Mouse (Mus musculus): ENCODE results near the gene Gm11077. TPM values are rescaled to one million over a fixed set of nuclear protein-coding genes. Genes with fewer than 3 reads are reported as not detected.

The Gm11077 gene
- polyA plus RNA-seq, 1 experiment = not detected

- Histone ChIP-seq H3K27me3 (replicated peaks) (peaks cover 2% of the 10 kb centered on the region), H3K4me1 (peaks cover 17% of the 10 kb centered on the region), H3K36me3 (replicated peaks; ENCODE audit: low read length) (no peaks in the 10 kb centered on the region), H3K4me3 (replicated peaks) (no peak overlapping the region), H3K9me3 (peaks cover 37% of the 10 kb centered on the region)
- TF ChIP-seq FLI1 (IDR thresholded peaks at IDR 0.05; ENCODE audit: low read length) (no peak), GATA1 (IDR thresholded peaks at IDR 0.05; ENCODE audit: borderline replicate concordance, low read length) (no peak)
These were observed 24.0 kb upstream of the Gm11077 start for GRCm38 (mm10) chr6:140705132-140705531.

GRCm38 (mm10) chr6:140706056-140706455 lies 23.0 kb upstream of the Gm11077 start:
- peaks cover 32% of the 10 kb centered on the region for H3K9me3 ChIP-seq
- no peaks in the 10 kb centered on the region for H3K36me3 ChIP-seq (replicated peaks; ENCODE audit: low read length)
- peaks cover 2% of the 10 kb centered on the region for H3K27me3 ChIP-seq (replicated peaks)
- TF ChIP-seq FLI1 (IDR thresholded peaks at IDR 0.05; ENCODE audit: low read length) (no peak), GATA1 (IDR thresholded peaks at IDR 0.05; ENCODE audit: borderline replicate concordance, low read length) (no peak)
- H3K4me1 ChIP-seq = peaks cover 17% of the 10 kb centered on the region
- no peak overlapping the region for H3K4me3 ChIP-seq (replicated peaks)

- no peaks in the 10 kb centered on the region for H3K36me3 ChIP-seq (replicated peaks; ENCODE audit: low read length)
- no peak for TF ChIP-seq FLI1 (IDR thresholded peaks at IDR 0.05; ENCODE audit: low read length)
These were observed 21.0 kb upstream of the Gm11077 start for GRCm38 (mm10) chr6:140708059-140708458.

DNA sequence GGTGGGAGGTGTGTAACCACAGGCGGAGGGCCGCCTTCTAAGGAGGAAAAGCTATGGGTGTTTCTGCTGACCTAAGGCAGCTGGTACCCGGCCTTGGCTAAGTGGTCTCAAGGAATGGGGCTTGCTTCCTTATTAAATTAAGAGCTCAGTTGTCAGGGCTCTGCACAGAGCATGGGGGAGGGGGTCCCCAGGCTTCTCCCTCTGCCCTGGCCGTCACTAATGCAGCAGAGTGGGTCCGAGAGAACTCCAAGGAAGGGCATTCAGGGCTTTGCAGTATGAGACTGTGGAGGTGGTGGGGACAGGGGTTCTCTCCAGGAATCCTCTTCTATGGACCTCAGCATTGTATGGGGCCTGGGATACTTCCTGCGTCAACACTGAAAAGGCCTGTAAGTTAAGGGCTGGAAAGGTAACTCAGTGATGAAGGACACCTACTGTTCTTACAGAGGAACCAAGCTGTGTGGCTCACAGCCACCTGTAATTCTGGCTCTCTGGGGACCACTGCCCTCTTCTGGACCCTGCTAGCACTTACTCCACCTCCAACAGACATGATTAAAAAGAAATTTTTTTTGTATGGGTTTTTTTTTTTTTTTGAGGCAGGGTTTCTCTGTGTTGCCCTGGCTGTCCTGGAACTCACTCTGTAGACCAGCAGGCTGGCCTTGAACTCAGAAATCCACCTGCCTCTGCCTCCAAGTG lies 19.5 kb upstream of the Gm11077 start:
- H3K9me3 ChIP-seq = peaks cover 9% of the 10 kb centered on the region
- TF ChIP-seq FLI1 (IDR thresholded peaks at IDR 0.05; ENCODE audit: low read length) = no peak
- no peak for TF ChIP-seq GATA1 (IDR thresholded peaks at IDR 0.05; ENCODE audit: borderline replicate concordance, low read length)

More at GRCm38 (mm10) chr6:140708059-140708458, 21.0 kb upstream of the Gm11077 start:
- Histone ChIP-seq H3K4me3 (replicated peaks) (no peak overlapping the region), H3K9me3 (peaks cover 19% of the 10 kb centered on the region), H3K27me3 (replicated peaks) (peaks cover 3% of the 10 kb centered on the region), H3K4me1 (peaks cover 20% of the 10 kb centered on the region)

GRCm38 (mm10) chr6:140712754-140713153 lies 16.3 kb upstream of the Gm11077 start:
- Histone ChIP-seq H3K27me3 (replicated peaks) (peaks cover 5% of the 10 kb centered on the region), H3K4me3 (replicated peaks) (peak overlapping the region; percentile 83), H3K9me3 (no peaks in the 10 kb centered on the region), H3K4me1 (peaks cover 15% of the 10 kb centered on the region), H3K36me3 (replicated peaks; ENCODE audit: low read length) (no peaks in the 10 kb centered on the region)
- TF ChIP-seq GATA1 (IDR thresholded peaks at IDR 0.05; ENCODE audit: borderline replicate concordance, low read length) (no peak), FLI1 (IDR thresholded peaks at IDR 0.05; ENCODE audit: low read length) (no peak)

More for the DNA sequence above, 19.5 kb upstream of the Gm11077 start:
- H3K4me1 ChIP-seq = peaks cover 20% of the 10 kb centered on the region
- H3K27me3 ChIP-seq (replicated peaks) = peaks cover 7% of the 10 kb centered on the region
- H3K36me3 ChIP-seq (replicated peaks; ENCODE audit: low read length) = no peaks in the 10 kb centered on the region
- H3K4me3 ChIP-seq (replicated peaks) = no peak overlapping the region

DNA sequence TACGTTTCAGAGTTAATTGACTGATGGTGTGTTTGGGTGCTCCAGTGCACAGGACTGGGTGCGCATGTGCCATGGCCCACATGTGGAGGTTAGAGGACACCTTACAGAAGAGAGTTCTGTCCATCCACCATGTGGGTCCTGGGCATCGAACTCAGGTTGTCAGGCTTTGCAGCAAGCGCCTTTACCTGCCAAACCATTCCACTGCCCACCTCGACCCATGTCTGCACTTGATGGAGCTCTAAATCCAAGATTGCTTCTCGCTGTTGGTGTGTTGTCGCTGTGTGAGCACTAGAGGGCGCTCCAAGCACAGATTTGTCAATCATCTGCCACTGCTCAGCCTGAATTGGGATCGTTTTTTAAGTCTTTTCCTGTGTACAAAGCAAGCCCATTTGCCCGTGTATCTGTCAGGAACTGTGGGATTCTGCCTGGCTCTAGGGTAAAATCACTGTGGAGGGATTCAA lies 14.1 kb upstream of the Gm11077 start:
- TF ChIP-seq GATA1 (IDR thresholded peaks at IDR 0.05; ENCODE audit: borderline replicate concordance, low read length) (no peak), FLI1 (IDR thresholded peaks at IDR 0.05; ENCODE audit: low read length) (no peak)
- Histone ChIP-seq H3K27me3 (replicated peaks) (peaks cover 5% of the 10 kb centered on the region), H3K9me3 (no peaks in the 10 kb centered on the region), H3K4me3 (replicated peaks) (no peak overlapping the region), H3K4me1 (0 out of 2 replicates have a peak, but pooled peaks cover 8% of the 10 kb centered on the region), H3K36me3 (replicated peaks; ENCODE audit: low read length) (no peaks in the 10 kb centered on the region)

DNA sequence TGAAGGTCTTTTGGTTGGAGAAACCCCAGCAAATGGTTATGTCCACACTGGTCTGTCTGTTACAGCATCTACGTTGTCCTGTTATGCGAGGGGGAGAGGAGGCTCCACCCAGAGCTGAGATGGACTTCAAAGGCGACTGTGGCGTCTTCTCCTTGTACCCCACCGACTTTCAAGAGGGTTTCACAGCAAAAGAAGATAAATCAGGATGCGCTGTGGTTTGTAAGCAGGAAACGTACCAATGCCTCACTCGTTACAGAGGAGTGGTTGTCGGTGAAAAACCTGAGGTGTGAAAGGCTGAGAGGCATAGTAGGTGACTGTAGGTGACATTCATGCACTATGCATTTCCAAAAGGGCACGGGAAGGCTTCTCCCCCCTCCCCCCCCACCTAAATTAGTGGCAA lies 7.0 kb upstream of the Gm11077 start:
- no peaks in the 10 kb centered on the region for H3K9me3 ChIP-seq
- TF ChIP-seq GATA1 (IDR thresholded peaks at IDR 0.05; ENCODE audit: borderline replicate concordance, low read length) (no peak), FLI1 (IDR thresholded peaks at IDR 0.05; ENCODE audit: low read length) (no peak)

DNA sequence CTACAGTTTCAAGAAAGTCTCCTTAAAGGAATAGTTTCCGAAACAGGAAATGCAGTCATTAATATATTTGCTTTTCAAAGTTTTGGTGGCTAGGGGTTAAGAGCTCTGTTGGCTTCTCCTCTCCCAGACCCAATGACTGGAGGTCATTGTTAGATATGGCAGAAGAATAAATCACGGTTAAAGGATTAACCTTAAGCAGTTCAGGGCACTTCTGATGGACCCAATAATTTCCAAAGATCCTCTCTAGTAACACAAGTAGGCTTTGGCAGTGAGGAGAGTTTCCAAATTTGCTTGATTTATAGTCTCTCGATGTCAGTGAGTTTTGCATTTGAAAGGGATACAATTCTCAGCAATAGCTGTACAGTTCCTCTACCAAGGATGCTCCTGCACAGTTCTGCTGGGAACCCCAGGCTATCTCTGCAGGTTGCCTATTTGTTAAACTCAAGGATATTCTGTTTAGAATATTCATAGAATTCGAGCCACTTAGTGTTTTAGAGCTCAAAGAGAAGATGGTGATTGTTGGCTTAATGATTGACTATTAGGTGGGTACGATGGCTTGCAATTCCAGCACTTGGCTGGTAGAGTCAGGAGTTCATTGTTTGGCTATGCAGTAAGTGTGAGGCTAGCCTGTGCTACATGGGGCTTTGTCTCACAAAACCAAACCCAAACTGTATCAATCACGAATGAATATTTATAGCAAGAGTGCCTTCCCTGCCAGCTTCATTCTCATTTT lies 1.8 kb downstream of the Gm11077 start:
- Histone ChIP-seq H3K36me3 (replicated peaks; ENCODE audit: low read length) (no peaks in the 10 kb centered on the region), H3K27me3 (replicated peaks) (peaks cover 3% of the 10 kb centered on the region), H3K4me1 (no peaks in the 10 kb centered on the region), H3K9me3 (peaks cover 19% of the 10 kb centered on the region), H3K4me3 (replicated peaks) (no peak overlapping the region)
- TF ChIP-seq GATA1 (IDR thresholded peaks at IDR 0.05; ENCODE audit: borderline replicate concordance, low read length) = no peak
- no peak for TF ChIP-seq FLI1 (IDR thresholded peaks at IDR 0.05; ENCODE audit: low read length)

More for the DNA sequence above, 7.0 kb upstream of the Gm11077 start:
- Histone ChIP-seq H3K27me3 (replicated peaks) (no peaks in the 10 kb centered on the region), H3K36me3 (replicated peaks; ENCODE audit: low read length) (no peaks in the 10 kb centered on the region), H3K4me1 (no peaks in the 10 kb centered on the region; the same call in 1 of the 2 replicates), H3K4me3 (replicated peaks) (no peak overlapping the region)

- Histone ChIP-seq H3K36me3 (replicated peaks; ENCODE audit: low read length) (no peaks in the 10 kb centered on the region), H3K9me3 (peaks cover 19% of the 10 kb centered on the region)
- TF ChIP-seq FLI1 (IDR thresholded peaks at IDR 0.05; ENCODE audit: low read length) (no peak), GATA1 (IDR thresholded peaks at IDR 0.05; ENCODE audit: borderline replicate concordance, low read length) (no peak)
These were observed 2.3 kb downstream of the Gm11077 start for GRCm38 (mm10) chr6:140731402-140731730.

More at GRCm38 (mm10) chr6:140731402-140731730, 2.3 kb downstream of the Gm11077 start:
- peaks cover 3% of the 10 kb centered on the region for H3K27me3 ChIP-seq (replicated peaks)
- H3K4me3 ChIP-seq (replicated peaks) = no peak overlapping the region
- no peaks in the 10 kb centered on the region for H3K4me1 ChIP-seq

Measured in megakaryocyte, embryonic 14.5 days (primary cell).